Mouse (Mus musculus) WW6 (cell line): ENCODE results near the gene Snrnp40.
A peak's percentile ranks its signal among the peaks of the same experiment; 100 is the strongest.

ENCODE experiments used
- DNase-seq: peaks from one replicate; pipeline ENCODE4 v3.0.0-alpha.2; 2013; ENCODE audit warnings: low read depth, low spot score

The Snrnp40 gene

DNA sequence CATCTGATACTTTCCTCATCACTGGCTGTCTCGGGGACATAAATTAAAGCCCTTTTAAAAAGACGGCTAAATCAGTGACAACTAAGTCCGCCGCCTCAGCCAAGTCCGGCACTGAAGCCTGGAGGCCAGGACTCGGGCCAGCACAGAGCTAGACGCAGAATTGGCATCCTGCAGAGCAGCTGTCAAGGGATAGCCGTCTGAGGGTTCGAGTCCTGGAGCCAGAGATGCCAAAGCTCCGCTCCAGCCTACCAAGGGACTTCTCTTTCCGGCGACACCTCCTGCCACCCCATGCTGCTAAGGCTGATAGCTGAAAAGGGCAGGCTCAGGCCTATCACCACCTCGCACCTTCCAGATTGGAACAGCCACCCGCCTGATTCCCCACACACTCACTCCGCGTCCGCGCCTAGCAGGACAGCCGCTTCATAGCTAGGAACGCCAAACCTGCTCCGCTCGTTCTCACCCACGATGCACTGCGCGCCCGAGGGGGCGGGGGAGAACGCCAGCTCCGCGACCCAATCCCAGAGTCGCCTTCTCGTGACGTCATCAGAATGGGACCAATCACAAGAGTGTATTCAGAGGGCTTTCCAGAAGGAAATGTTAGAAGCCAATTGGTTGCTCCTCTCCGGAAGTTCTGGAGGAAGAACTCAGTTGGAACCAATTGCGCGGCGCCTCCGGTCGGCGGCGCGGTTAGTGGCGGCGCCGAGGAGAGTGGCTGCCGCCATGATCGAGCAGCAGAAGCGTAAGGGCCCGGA lies at the start of gene Snrnp40, which contains the start of gene Zcchc17:
Gene Snrnp40, plus strand, starts transcription at position 647 of the 752 bp plus-strand sequence.
Gene Zcchc17, minus strand, starts transcription at position 458 of the 752 bp plus-strand sequence.
- peak; percentile 98 for DNase-seq

- DNase-seq: no peak
Observed at GRCm38 (mm10) chr4:130312526-130312925, 47.4 kb upstream of the Snrnp40 start.

GRCm38 (mm10) chr4:130313552-130313951 lies 46.4 kb upstream of the Snrnp40 start:
- no peak for DNase-seq

DNA sequence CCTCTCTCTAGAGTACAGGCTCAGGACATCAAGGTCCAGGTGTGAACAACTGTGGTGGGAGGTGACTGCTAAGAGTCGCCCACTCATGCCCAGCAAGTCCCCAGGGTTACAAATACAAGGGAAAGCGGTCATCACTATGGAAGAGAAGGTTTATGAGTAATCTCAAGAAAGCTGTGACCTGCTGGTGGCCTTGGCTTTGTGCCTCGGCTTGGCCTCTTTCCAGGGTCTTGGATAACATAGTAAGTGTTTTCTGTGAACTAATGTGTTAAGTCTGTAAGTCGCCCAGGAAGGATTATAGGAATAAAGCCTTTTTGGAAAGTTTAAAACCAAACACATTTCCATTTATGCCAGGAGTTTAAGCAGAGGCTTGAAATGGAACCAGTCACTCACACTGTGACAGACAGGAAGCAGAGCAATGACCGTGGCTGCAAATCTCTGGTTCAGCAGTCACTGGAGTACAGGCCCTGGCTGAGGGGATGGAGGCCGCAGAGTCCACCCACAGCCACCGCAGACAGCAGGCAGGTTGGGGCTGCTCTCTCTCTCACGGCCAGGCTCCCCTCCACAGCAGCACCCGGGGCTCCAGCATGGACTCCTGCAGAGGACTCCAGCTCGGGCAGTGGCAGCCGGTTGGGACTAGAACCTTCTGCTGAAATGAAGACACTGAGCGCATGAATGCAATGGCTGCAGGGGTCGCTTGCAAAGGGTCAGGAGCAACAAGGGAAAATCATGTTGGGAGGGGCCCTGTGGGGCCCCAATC lies 44.0 kb upstream of the Snrnp40 start:
- no peak for DNase-seq

DNA sequence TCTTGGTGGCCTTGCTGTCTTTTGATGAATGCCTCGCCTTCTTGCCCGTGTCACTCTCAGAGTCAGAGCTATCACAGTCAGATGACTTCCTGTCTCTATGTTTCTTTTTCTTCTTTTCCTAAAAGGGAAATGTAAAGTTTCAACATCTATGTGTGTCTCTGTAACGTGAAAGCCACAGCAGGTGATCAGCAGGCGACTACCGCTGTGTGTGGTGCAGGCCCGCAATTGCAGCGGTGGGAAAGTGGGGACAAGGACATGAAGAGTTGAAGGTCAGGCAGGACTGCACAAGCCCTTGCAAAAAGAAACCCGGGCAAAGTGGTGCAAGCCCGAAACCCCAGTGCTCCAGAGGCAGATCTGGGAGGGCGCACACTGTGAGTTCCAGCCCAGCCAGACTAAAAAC lies 43.2 kb upstream of the Snrnp40 start:
- DNase-seq: no peak

GRCm38 (mm10) chr4:130318122-130318521 lies 41.8 kb upstream of the Snrnp40 start:
- no peak for DNase-seq

DNA sequence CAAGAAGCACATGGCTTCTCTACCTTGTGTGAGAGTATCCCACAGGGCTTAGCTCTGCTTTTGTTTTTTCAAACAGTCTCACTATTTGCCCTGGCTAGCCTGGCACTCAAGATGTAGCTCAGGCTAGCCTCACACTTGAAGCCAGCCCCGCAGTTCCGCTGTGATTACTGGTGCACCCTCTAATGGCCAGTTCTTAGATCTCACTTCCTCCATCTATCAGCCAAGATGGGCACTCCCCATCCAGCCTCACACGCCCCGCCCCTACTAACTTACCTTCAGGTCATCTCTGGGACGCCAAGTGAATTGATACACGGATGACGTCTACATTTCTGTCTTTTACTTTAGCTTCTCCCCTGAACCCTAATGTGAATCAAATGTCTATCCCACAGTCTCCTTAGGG lies 40.4 kb upstream of the Snrnp40 start:
- DNase-seq: no peak

DNA sequence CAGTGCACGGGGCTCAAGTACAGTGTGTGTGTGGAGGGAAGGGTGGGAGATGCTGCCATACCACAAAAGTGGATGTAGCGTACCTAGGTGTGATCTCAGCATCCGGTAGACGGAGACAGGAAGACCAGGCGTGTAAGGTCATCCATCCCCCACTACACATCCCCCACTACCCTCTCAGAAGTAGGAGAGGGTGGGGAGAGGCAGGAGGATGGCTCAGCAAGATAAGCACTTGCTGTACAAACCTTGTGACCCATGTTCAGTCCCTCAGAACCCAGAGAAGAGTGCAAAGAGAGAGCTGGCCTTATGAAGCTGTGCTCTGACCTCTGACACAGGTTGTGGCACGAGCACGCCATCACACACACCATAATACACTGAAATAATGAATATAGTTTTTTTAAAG lies 38.3 kb upstream of the Snrnp40 start:
- no peak for DNase-seq

DNA sequence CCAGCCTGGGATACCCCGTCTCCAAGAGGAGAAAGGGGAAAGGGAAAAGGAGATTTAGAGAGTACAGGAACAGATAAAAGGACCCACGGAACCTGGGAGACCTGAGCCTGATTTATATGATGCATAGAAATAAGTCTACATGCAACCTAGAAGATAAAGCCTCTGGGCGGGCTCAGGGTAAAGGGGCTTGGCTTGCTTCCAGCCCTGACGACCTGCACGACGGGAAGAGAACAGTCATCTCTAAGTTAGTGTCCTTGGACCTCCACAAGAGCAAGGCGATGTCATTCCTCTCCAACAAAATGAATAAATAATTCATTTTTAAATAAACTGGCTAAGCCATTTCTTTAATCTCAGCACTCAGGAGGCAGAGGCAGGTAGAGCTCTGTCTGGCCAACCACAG lies 37.4 kb upstream of the Snrnp40 start:
- DNase-seq: no peak

- no peak for DNase-seq
Observed at GRCm38 (mm10) chr4:130323165-130323564, 36.8 kb upstream of the Snrnp40 start.

DNA sequence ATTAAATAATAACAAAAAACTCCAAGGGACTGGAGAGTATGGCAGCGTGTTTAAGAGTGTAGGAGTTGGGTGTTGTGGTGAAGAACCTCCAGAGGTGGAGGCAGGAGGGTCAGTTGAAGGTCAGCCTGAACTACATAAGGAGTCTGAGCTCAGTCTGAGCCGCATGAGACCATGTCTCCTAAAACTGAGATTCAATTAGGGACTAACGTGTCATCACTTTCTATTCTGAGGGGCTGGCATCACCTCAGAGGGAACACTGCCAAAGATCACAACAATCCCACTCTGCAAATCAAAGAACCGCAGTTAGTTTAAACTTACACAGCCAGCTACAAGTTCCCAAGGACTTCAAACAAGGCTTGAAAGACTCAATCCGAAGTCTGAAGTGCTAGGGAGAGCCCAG lies 36.3 kb upstream of the Snrnp40 start:
- no peak for DNase-seq

DNA sequence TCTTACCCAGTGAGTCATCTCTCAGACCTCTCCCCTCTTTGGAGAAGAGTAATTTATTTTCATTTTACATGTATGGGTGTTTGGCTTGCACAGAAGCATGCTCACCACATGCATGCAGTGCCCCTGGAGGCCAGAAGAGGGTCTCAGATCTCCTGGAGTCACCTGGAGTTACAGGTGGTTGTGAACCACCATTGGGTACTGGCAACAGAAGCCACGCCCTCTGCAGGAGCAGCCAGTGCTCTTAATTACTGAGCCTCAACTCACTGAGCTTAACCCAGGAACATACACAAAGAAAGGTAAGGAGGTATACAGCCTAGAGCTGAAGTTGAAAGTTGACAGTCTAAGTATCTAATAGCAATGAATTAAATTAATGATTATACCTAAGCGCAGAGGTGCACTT lies 34.5 kb upstream of the Snrnp40 start:
- no peak for DNase-seq

DNA sequence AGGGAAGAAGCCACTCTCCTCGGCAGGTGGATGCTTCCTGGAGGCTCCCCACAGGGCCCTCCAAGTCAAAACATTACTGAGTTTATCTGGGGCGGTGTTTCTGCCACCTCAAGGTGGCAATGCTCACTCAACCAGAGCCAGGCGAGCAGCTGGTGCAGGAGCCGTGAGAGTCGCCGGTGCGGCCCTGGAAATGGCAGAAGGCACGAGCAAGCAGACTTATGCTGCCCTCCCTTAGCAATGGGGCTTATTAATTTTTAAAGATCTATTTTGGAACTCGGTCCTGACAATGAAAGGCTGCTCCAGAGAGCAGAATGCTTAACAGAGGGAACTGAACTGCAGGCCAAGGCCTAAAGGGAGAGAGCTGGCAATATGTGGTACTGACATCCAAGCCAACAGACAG lies 32.6 kb upstream of the Snrnp40 start:
- no peak for DNase-seq

GRCm38 (mm10) chr4:130335867-130336266 lies 24.1 kb upstream of the Snrnp40 start:
- no peak for DNase-seq

DNA sequence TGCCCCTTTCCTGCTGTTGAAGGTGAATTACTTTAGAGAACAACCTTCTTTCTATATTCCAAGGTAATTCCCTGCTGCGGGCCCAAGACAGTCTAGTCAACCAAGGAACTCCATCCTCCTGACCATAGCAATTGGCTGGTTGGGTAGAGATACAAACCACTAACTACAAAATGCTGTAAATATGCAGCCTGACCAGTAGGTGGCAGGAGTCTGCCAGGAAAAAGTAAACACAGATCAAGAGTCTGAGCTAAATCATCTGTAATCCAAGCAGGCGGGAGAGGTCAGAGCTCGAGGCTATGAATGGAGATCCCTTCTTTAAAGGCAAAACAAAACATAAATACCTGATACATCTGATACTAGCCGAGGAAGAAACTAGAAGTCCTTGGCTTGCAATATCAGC lies 18.2 kb upstream of the Snrnp40 start:
- DNase-seq: no peak

DNA sequence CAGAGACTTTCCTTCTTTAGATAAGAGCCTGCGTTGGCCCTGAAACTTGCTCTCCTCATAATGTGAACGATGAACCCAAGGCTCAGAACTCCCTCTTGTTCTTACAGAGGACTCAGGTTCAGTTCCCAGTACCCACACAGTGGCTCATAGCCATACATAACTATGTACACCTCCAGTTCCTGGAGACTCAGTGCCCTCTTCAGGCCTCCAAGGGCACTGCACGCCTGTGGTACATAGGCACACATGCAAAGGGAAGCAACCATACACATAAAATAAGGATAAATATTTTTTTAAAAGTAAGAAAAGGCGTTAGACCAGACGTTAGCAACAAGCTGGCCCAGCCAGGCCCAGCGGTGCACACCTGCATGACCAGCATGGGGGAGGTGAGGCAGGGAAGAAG lies 10.3 kb upstream of the Snrnp40 start:
- DNase-seq: no peak

- no peak for DNase-seq
Observed at GRCm38 (mm10) chr4:130350690-130351422, 9.1 kb upstream of the Snrnp40 start.

- no peak for DNase-seq
Observed at GRCm38 (mm10) chr4:130352588-130352987, 7.3 kb upstream of the Snrnp40 start.

DNA sequence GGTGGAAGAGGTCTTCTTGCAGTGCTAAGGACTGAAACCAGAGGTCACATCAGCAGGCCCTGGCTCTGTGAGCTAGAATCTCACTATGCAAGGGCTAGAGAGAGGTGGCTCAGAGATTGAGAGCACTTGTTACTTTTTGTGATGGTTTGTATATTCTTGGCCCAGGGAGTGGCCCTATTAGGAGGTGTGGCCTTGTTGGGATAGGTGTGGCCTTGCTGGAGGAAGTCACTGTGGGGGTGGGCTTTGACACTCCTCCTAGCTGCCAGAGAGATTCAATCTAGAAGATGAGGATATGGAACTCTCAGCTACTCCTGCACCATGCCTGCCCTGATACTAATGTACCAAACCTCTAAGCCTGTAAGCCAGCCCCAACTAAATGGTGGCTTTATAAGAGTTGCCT lies 2.0 kb upstream of the Snrnp40 start:
- DNase-seq: no peak

DNA sequence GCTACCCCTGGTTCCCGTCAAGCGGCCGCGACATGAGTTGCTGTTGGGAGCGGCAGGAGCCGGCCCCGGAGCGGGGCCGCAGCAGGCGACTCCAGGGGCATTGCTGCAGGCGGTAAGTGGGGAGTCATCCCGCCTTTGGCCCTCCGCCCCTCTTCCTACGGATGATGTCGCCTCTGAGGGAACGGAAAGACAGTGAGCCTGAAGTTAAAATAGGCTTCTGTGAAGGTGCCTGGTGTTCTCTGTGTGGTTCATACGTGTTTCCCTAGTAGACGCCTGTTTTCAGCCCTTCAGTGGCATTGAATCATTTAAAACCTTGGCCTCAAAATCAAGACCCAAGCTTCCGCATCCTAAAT lies 282 bp downstream of the Snrnp40 start:
- DNase-seq: no peak

- DNase-seq: no peak
Observed at GRCm38 (mm10) chr4:130376675-130377074, 16.7 kb downstream of the Snrnp40 start.

DNA sequence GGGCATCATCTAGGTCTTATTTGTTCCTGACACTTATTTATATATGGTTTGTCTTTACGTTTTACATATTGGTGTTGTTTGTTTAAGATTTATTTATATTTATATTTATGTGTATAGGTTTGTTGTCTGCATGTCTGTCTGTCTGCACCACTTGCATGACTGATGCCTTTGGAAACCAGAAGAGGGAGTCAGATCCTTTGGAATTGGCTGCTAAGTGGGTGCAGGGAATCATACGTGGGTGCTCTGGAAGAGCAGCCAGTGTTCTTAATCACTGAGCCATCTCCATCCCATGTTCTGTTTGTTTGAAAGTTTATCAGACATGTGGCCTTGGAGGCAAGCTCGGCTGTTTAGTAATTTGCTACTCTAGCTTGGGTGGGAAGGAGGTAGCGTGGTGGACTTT lies 17.6 kb downstream of the Snrnp40 start:
- no peak for DNase-seq

DNA sequence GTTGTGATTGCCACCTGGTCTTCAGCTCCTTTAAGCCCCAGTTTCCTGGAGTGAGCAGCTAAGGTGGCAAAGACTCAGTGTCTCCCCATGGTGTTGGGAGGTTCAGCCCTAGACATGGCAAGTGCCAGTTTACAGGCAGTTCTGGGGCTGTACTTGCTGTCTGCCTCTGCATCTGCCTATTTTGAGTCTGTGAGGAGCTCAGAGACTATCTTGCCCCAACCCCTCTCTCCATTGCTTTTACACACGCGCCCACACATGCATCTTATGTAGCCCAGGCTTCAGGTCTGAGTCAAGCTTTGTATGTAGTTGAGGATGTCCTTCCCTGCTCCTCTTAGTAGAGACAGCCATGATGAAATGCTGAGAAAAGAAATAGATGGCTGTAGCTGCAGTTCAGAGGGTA lies 19.2 kb downstream of the Snrnp40 start:
- no peak for DNase-seq
